Mouse (Mus musculus): Measurements from ENCODE around the gene B4galt4. TPM values are rescaled to one million over a fixed set of nuclear protein-coding genes. Genes with fewer than 3 reads are reported as not detected.

The B4galt4 gene
- polyA plus RNA-seq, 1 experiment from 2014 or later, result 35.6 TPM

GRCm38 (mm10) chr16:38772906-38773496 lies 30.9 kb downstream of the B4galt4 start:
- no peak for ATAC-seq
- no peak overlapping the region for H3K9ac ChIP-seq (ENCODE audit: low read depth, low read length)
- no peaks in the 10 kb centered on the region for H3K27me3 ChIP-seq (ENCODE audit: control insufficient read depth, insufficient read depth, low read depth, low read length)
- no peak overlapping the region for H3K4me2 ChIP-seq (ENCODE audit: low read length)
- peaks cover 6% of the 10 kb centered on the region for H3K36me3 ChIP-seq (ENCODE audit: control insufficient read depth, insufficient read depth, low read length)
- WGBS, result 75% methylated on average over 12 of the region's 12 CpGs
- no peak overlapping the region for H3K4me3 ChIP-seq (ENCODE audit: low read depth, low read length)
- no peak overlapping the region for H3K27ac ChIP-seq (ENCODE audit: low read length)
- no peaks in the 10 kb centered on the region for H3K9me3 ChIP-seq (replicated peaks; ENCODE audit: control insufficient read depth, low read length, poor library complexity, severe bottlenecking)
- H3K4me1 ChIP-seq (ENCODE audit: control insufficient read depth, insufficient read depth, low read length), result no peaks in the 10 kb centered on the region

DNA sequence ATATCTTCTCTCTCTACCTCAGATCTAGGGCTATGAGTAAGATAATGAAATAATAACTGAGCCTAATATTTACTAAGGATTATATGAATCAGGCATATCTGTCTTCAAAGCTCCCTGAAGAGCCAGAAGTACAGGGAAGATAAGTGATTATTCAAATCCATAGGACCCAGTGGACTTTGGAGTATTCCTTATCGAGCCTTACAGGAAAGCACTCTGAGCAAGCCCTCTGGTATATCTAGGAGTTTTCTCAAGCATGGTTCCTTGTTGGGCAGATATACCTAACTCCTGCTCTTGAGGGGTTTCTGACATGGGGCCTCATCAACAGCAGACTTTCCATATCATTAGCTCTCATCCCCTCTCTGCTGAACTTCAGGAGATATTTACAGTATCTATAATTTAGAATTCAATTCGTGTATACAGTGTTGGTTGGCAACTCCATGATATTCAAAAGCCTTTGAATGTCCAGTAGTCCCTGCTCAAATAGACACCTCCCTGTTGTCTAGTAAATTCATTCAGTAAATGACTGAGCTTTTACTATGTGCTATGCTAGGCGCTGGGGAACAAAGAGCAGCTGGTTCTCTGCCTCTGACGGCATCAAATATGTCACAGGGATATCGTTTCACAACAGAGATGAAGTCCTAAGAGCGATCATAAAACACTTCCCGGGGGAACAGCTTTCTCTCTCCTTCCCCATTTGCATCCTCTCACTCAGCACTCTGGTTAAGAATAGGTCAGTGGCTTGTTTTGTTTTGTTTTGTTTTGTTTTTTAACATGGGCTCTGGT lies 33.1 kb downstream of the B4galt4 start:
- no peaks in the 10 kb centered on the region for H3K4me1 ChIP-seq (ENCODE audit: control insufficient read depth, insufficient read depth, low read length)
- H3K27ac ChIP-seq (ENCODE audit: low read length), result no peak overlapping the region
- no peaks in the 10 kb centered on the region for H3K9me3 ChIP-seq (replicated peaks; ENCODE audit: control insufficient read depth, low read length, poor library complexity, severe bottlenecking)
- no peak for ATAC-seq
- H3K4me2 ChIP-seq (ENCODE audit: low read length), result no peak overlapping the region
- 61% methylated on average over 7 of the region's 7 CpGs for WGBS
- H3K9ac ChIP-seq (ENCODE audit: low read depth, low read length), result no peak overlapping the region
- no peaks in the 10 kb centered on the region for H3K27me3 ChIP-seq (ENCODE audit: control insufficient read depth, insufficient read depth, low read depth, low read length)
- H3K36me3 ChIP-seq (ENCODE audit: control insufficient read depth, insufficient read depth, low read length), result no peaks in the 10 kb centered on the region
- H3K4me3 ChIP-seq (ENCODE audit: low read depth, low read length), result no peak overlapping the region

- H3K9ac ChIP-seq (ENCODE audit: low read depth, low read length), result no peak overlapping the region
These were observed 34.3 kb downstream of the B4galt4 start for GRCm38 (mm10) chr16:38776342-38776741.

DNA sequence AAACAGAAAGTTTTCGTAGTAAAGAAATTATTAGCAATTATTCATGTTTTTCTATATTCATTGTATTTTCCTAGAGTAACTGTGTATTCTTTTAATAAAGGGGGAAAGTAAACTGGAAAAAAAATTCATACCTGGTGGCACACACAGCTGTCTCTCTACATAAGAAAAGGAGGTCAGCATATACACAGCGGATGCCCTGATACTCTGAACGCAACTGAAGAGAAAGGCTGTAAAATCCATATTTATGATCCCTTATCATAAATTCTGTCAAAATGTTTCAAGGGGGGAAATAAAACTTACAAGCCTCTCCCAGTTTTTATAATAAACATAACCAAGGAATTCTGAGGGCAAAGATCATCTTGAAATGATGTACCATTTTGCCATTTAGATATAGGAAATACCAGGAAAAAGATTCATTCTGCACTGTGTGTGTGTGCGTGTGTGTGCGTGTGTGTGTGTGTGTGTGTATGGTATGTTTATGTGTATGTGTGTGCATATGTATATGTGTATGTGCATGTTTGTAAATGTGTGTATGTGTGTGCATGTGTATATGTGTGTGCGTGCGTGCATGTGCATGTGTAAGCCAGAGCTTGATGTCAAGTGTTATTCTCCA lies 39.0 kb downstream of the B4galt4 start:
- Histone ChIP-seq H3K9ac (ENCODE audit: low read depth, low read length) (no peak overlapping the region), H3K36me3 (ENCODE audit: control insufficient read depth, insufficient read depth, low read length) (no peaks in the 10 kb centered on the region), H3K27ac (ENCODE audit: low read length) (no peak overlapping the region), H3K9me3 (replicated peaks; ENCODE audit: control insufficient read depth, low read length, poor library complexity, severe bottlenecking) (no peaks in the 10 kb centered on the region), H3K4me1 (ENCODE audit: control insufficient read depth, insufficient read depth, low read length) (peaks cover 4% of the 10 kb centered on the region; the same call in 1 of the 2 replicates), H3K27me3 (ENCODE audit: control insufficient read depth, insufficient read depth, low read depth, low read length) (no peaks in the 10 kb centered on the region), H3K4me3 (ENCODE audit: low read depth, low read length) (no peak overlapping the region), H3K4me2 (ENCODE audit: low read length) (no peak overlapping the region)
- no peak for ATAC-seq
- WGBS, result 95% methylated on average over 7 of the region's 7 CpGs

More at GRCm38 (mm10) chr16:38776342-38776741, 34.3 kb downstream of the B4galt4 start:
- H3K9me3 ChIP-seq (replicated peaks; ENCODE audit: control insufficient read depth, low read length, poor library complexity, severe bottlenecking), result no peaks in the 10 kb centered on the region
- H3K27me3 ChIP-seq (ENCODE audit: control insufficient read depth, insufficient read depth, low read depth, low read length), result no peaks in the 10 kb centered on the region
- H3K36me3 ChIP-seq (ENCODE audit: control insufficient read depth, insufficient read depth, low read length), result no peaks in the 10 kb centered on the region
- H3K27ac ChIP-seq (ENCODE audit: low read length), result no peak overlapping the region
- WGBS, result 61% methylated on average over 6 of the region's 6 CpGs
- no peak for ATAC-seq
- no peak overlapping the region for H3K4me2 ChIP-seq (ENCODE audit: low read length)
- H3K4me1 ChIP-seq (ENCODE audit: control insufficient read depth, insufficient read depth, low read length), result no peaks in the 10 kb centered on the region
- no peak overlapping the region for H3K4me3 ChIP-seq (ENCODE audit: low read depth, low read length)

- Histone ChIP-seq H3K9ac (ENCODE audit: low read depth, low read length) (no peak overlapping the region), H3K4me1 (ENCODE audit: control insufficient read depth, insufficient read depth, low read length) (peaks cover 4% of the 10 kb centered on the region; the same call in 1 of the 2 replicates), H3K4me3 (ENCODE audit: low read depth, low read length) (no peak overlapping the region), H3K9me3 (replicated peaks; ENCODE audit: control insufficient read depth, low read length, poor library complexity, severe bottlenecking) (no peaks in the 10 kb centered on the region), H3K27me3 (ENCODE audit: control insufficient read depth, insufficient read depth, low read depth, low read length) (no peaks in the 10 kb centered on the region), H3K4me2 (ENCODE audit: low read length) (no peak overlapping the region), H3K36me3 (ENCODE audit: control insufficient read depth, insufficient read depth, low read length) (no peaks in the 10 kb centered on the region), H3K27ac (ENCODE audit: low read length) (no peak overlapping the region)
- no peak for ATAC-seq
- WGBS, result 84% methylated on average over 2 of the region's 2 CpGs
These were observed 39.9 kb downstream of the B4galt4 start for GRCm38 (mm10) chr16:38781946-38782345.

GRCm38 (mm10) chr16:38782524-38783067 lies 40.5 kb downstream of the B4galt4 start:
- ATAC-seq, result no peak; the same call in 1 of the 2 replicates
- Histone ChIP-seq H3K27ac (ENCODE audit: low read length) (no peak overlapping the region), H3K9ac (ENCODE audit: low read depth, low read length) (no peak overlapping the region), H3K4me2 (ENCODE audit: low read length) (no peak overlapping the region), H3K4me3 (ENCODE audit: low read depth, low read length) (no peak overlapping the region), H3K27me3 (ENCODE audit: control insufficient read depth, insufficient read depth, low read depth, low read length) (no peaks in the 10 kb centered on the region), H3K9me3 (replicated peaks; ENCODE audit: control insufficient read depth, low read length, poor library complexity, severe bottlenecking) (no peaks in the 10 kb centered on the region), H3K36me3 (ENCODE audit: control insufficient read depth, insufficient read depth, low read length) (no peaks in the 10 kb centered on the region), H3K4me1 (ENCODE audit: control insufficient read depth, insufficient read depth, low read length) (peaks cover 4% of the 10 kb centered on the region; the same call in 1 of the 2 replicates)
- 59% methylated on average over 2 of the region's 2 CpGs for WGBS

- H3K27me3 ChIP-seq (ENCODE audit: control insufficient read depth, insufficient read depth, low read depth, low read length), result no peaks in the 10 kb centered on the region
- no peak overlapping the region for H3K27ac ChIP-seq (ENCODE audit: low read length)
- H3K4me1 ChIP-seq (ENCODE audit: control insufficient read depth, insufficient read depth, low read length), result peaks cover 4% of the 10 kb centered on the region; the same call in 1 of the 2 replicates
- no peaks in the 10 kb centered on the region for H3K36me3 ChIP-seq (ENCODE audit: control insufficient read depth, insufficient read depth, low read length)
- H3K9me3 ChIP-seq (replicated peaks; ENCODE audit: control insufficient read depth, low read length, poor library complexity, severe bottlenecking), result no peaks in the 10 kb centered on the region
- H3K9ac ChIP-seq (ENCODE audit: low read depth, low read length), result no peak overlapping the region
- no peak overlapping the region for H3K4me2 ChIP-seq (ENCODE audit: low read length)
- 85% methylated on average over 7 of the region's 7 CpGs for WGBS
- no peak overlapping the region for H3K4me3 ChIP-seq (ENCODE audit: low read depth, low read length)
- no peak for ATAC-seq
These were observed 43.2 kb downstream of the B4galt4 start for GRCm38 (mm10) chr16:38785301-38785700.

- H3K36me3 ChIP-seq (ENCODE audit: control insufficient read depth, insufficient read depth, low read length), result no peaks in the 10 kb centered on the region
- H3K9me3 ChIP-seq (replicated peaks; ENCODE audit: control insufficient read depth, low read length, poor library complexity, severe bottlenecking), result no peaks in the 10 kb centered on the region
- no peak for ATAC-seq
- no peaks in the 10 kb centered on the region for H3K4me1 ChIP-seq (ENCODE audit: control insufficient read depth, insufficient read depth, low read length)
- no peak overlapping the region for H3K4me2 ChIP-seq (ENCODE audit: low read length)
- no peak overlapping the region for H3K9ac ChIP-seq (ENCODE audit: low read depth, low read length)
- no peaks in the 10 kb centered on the region for H3K27me3 ChIP-seq (ENCODE audit: control insufficient read depth, insufficient read depth, low read depth, low read length)
- H3K4me3 ChIP-seq (ENCODE audit: low read depth, low read length), result no peak overlapping the region
- WGBS, result 88% methylated on average over 2 of the region's 2 CpGs
- no peak overlapping the region for H3K27ac ChIP-seq (ENCODE audit: low read length)
These were observed 47.0 kb downstream of the B4galt4 start for GRCm38 (mm10) chr16:38789016-38789415.

DNA sequence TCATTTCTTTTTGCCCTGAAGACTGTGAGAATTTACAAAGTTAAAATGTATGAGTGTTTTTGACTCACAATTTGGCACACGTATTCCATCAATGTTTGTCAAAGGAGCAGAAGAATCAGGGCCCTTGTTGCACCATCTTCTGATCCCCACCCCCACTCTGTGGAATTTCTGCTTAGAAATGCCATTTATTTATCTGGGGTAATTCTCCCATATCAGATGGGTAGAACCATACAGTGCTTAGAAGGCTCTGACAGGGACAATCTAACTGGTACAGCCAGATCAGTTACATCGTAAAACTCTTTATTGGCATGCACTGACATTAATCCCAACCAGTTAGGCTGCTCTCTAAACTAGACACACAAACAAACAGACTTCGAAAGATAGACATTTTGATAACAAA lies 47.9 kb downstream of the B4galt4 start:
- Histone ChIP-seq H3K27me3 (ENCODE audit: control insufficient read depth, insufficient read depth, low read depth, low read length) (no peaks in the 10 kb centered on the region), H3K27ac (ENCODE audit: low read length) (no peak overlapping the region), H3K9me3 (replicated peaks; ENCODE audit: control insufficient read depth, low read length, poor library complexity, severe bottlenecking) (no peaks in the 10 kb centered on the region), H3K4me3 (ENCODE audit: low read depth, low read length) (no peak overlapping the region), H3K4me1 (ENCODE audit: control insufficient read depth, insufficient read depth, low read length) (no peaks in the 10 kb centered on the region), H3K9ac (ENCODE audit: low read depth, low read length) (no peak overlapping the region), H3K4me2 (ENCODE audit: low read length) (no peak overlapping the region), H3K36me3 (ENCODE audit: control insufficient read depth, insufficient read depth, low read length) (no peaks in the 10 kb centered on the region)
- ATAC-seq, result no peak
- 88% methylated on average over 3 of the region's 3 CpGs for WGBS
